Mouse (Mus musculus) C2C12 (cell line): Measurements from ENCODE around the gene Tyk2.

ENCODE experiments used
- CTCF ChIP-seq: IDR thresholded peaks from one replicate; pipeline ENCODE4 v1.5.1; 2011; ENCODE audit not compliant: control insufficient read depth, insufficient read depth, insufficient read length
- FOSL1 ChIP-seq: IDR thresholded peaks from one replicate; pipeline ENCODE4 v1.8.0; 2011; ENCODE audit warnings: mild to moderate bottlenecking, low read length; ENCODE audit not compliant: poor library complexity, insufficient read depth, severe bottlenecking
- MYOD1 ChIP-seq: IDR thresholded peaks from one replicate; pipeline ENCODE4 v1.6.1; 2011; ENCODE audit warnings: low read depth; ENCODE audit not compliant: control insufficient read depth, insufficient read length
- MYOG ChIP-seq: IDR thresholded peaks from one replicate; pipeline ENCODE4 v1.6.1; 2011; ENCODE audit not compliant: control insufficient read depth, insufficient read length; ENCODE audit errors: extremely low read depth

- TF ChIP-seq CTCF: no peak
- TF ChIP-seq MYOG: no peak
- TF ChIP-seq FOSL1: no peak
- TF ChIP-seq MYOD1: no peak
Measured at GRCm38 (mm10) chr9:21166516-21166915, 35.5 kb upstream of the Tyk2 start.
